Mouse (Mus musculus) spleen, adult 2 months (tissue): ENCODE results near the gene Cdc42bpa. TPM values are rescaled to one million over a fixed set of nuclear protein-coding genes. Genes with fewer than 3 reads are reported as not detected.

Source experiments
- DNase-seq, 2 experiments: peaks; one replicate each; pipeline versions ENCODE4 v3.0.0 to v3.0.0-alpha.2; 2012 to 2021; ENCODE audit warnings: low spot score in 2 of 2, low read depth in 1 of 2
- H3K27ac ChIP-seq: fragments of 200-500 bp; 2 replicates; pipeline ENCODE4 v1.5.1; 2012; ENCODE audit warnings: low read length, inconsistent platforms; ENCODE audit not compliant: insufficient read depth
- H3K27me3 ChIP-seq: fragments of 200-500 bp; 2 replicates; pipeline ENCODE4 v1.6.1; 2012; ENCODE audit warnings: mild to moderate bottlenecking, moderate library complexity, low read length, inconsistent platforms; ENCODE audit not compliant: control insufficient read depth, insufficient read depth
- H3K36me3 ChIP-seq: fragments of 200-500 bp; 2 replicates; pipeline ENCODE4 v1.6.1; 2012; ENCODE audit warnings: mild to moderate bottlenecking, low read length, inconsistent platforms; ENCODE audit not compliant: control insufficient read depth, insufficient read depth
- H3K4me1 ChIP-seq: fragments of 200-500 bp; 2 replicates; pipeline ENCODE4 v1.6.1; 2011; ENCODE audit warnings: inconsistent platforms; ENCODE audit not compliant: control insufficient read depth, insufficient read depth, insufficient read length
- H3K4me3 ChIP-seq: fragments of 200-500 bp; 2 replicates; pipeline ENCODE4 v1.5.1; 2011; ENCODE audit warnings: mild to moderate bottlenecking, inconsistent platforms; ENCODE audit not compliant: insufficient read depth, insufficient read length; ENCODE audit errors: extremely low read depth
- CTCF ChIP-seq: fragments of 200-500 bp; IDR thresholded peaks from 2 replicates; pipeline ENCODE4 v1.5.1; 2011; ENCODE audit warnings: mild to moderate bottlenecking, inconsistent platforms; ENCODE audit not compliant: insufficient read depth, insufficient read length, insufficient replicate concordance; ENCODE audit errors: extremely low read depth
- POLR2A ChIP-seq: fragments of 200-500 bp; IDR thresholded peaks from 2 replicates; pipeline ENCODE4 v1.6.1; 2011; ENCODE audit warnings: low read depth, low read length, inconsistent platforms
- WGBS: fragments of 180-500 bp; shearing (Covaris S2); methylation state at CpG from one replicate; pipeline ENCODE4 v1.1.7; 2018; 5-methylcytosine and 5-hydroxymethylcytosine counted together
- polyA plus RNA-seq: library from polyadenylated mRNA; depleted of rRNA; stranded (reverse); fragments of >200 nt; gene quantifications from 2 replicates; pipeline ENCODE4 v1.2.3, GENCODE M21; 2012

The Cdc42bpa gene
- polyA plus RNA-seq, 1 experiment = 2.8 TPM

DNA sequence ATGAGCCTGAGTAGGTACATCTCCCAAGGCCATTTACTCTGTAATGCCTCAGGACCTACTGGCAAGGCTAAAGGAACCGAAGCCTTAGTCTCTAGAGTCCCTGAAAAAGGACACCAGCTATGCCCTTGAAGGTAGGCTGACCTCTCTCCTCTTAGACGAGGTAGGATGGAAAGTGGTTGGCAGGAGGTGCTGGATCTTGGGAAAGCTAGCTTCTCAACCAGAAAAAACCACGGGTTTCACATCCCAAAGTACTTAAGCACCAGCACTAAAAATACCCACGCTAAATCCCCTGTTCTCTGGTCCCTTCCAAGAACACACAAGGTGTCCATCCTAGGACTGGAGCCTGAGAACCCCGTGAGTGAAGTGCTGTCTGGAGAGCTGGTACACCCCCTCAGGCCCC lies 212.7 kb downstream of the Cdc42bpa start:
- Histone ChIP-seq H3K4me1 (no peaks in the 10 kb centered on the region), H3K27me3 (no peaks in the 10 kb centered on the region), H3K4me3 (no peak overlapping the region), H3K36me3 (peaks cover 22% of the 10 kb centered on the region), H3K27ac (no peak overlapping the region)
- WGBS = 83% methylated on average over 5 of the region's 5 CpGs
- DNase-seq = no peak
- TF ChIP-seq CTCF (no peak), POLR2A (no peak)

DNA sequence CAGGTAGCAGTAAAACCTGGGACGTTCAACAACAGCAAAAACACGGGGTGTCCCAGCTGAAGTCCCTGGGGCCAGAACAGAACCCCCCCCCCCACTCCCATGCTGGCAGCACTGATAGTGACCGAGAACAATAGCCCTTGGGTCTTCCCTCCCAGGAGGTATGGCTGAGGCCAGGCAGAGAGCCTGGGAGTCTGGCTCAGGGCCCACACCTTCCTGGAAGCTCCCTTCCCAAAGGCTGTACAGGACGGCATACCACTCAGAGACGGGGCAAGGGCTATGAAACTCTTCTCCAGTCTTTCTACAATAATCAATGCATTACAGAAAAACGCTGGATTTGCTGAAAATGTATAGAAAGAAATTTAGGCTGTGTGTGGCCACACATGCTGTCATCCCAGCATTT lies 214.4 kb downstream of the Cdc42bpa start:
- no peaks in the 10 kb centered on the region for H3K27me3 ChIP-seq
- H3K36me3 ChIP-seq = peaks cover 21% of the 10 kb centered on the region
- DNase-seq = no peak
- no peak overlapping the region for H3K4me3 ChIP-seq
- H3K27ac ChIP-seq = no peak overlapping the region
- TF ChIP-seq POLR2A (no peak), CTCF (no peak)
- 74% methylated on average over 6 of the region's 6 CpGs for WGBS
- H3K4me1 ChIP-seq = no peaks in the 10 kb centered on the region

DNA sequence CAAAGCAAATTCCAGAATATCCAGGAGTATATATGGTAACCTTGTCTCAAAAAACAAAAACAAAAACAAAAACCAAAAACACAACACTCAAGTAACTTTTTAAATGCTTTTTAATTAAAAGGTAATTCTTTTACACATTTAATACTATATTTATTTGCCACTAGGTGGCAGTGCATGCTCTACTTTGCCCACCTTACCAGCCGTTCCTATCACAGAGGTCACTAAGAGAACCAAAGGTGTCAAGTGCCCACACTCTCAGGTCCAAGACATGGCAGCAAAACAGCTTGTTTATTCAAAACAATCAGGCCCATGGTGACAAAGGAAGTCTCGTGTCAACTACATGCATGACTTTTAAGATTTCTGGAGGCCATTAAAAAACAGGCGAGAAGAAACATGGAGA lies 214.9 kb downstream of the Cdc42bpa start:
- H3K4me3 ChIP-seq = no peak overlapping the region
- WGBS = 39% methylated on average over 3 of the region's 3 CpGs
- peaks cover 19% of the 10 kb centered on the region for H3K36me3 ChIP-seq
- no peak overlapping the region for H3K27ac ChIP-seq
- DNase-seq = no peak
- no peaks in the 10 kb centered on the region for H3K4me1 ChIP-seq
- H3K27me3 ChIP-seq = no peaks in the 10 kb centered on the region
- no peak for TF ChIP-seq POLR2A
- TF ChIP-seq CTCF = peak; percentile 42; the same call in 1 of the 2 replicates

DNA sequence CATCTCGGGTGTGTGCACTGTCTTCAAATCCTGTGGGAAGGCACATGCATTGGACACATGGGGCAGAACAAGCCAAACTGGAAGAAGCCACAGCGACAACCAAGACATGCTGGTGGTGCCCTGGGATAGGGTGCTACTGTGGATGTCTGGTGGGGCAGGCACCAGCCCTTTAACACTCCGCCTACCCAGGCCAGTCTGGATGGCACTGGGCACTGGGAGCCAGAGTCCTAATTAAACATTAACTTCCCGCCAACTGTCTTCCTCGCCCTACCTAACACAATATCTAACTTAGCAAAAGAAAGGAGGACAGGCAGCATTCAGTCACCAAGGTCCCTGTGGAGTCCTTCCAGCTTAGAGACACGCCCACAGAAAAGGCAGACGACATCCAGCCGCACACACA lies 215.4 kb downstream of the Cdc42bpa start:
- 77% methylated on average over 8 of the region's 8 CpGs for WGBS
- no peaks in the 10 kb centered on the region for H3K27me3 ChIP-seq
- no peak for DNase-seq
- H3K27ac ChIP-seq = no peak overlapping the region
- H3K4me3 ChIP-seq = no peak overlapping the region
- TF ChIP-seq POLR2A = no peak
- TF ChIP-seq CTCF = no peak
- H3K4me1 ChIP-seq = no peaks in the 10 kb centered on the region
- H3K36me3 ChIP-seq = peaks cover 19% of the 10 kb centered on the region

DNA sequence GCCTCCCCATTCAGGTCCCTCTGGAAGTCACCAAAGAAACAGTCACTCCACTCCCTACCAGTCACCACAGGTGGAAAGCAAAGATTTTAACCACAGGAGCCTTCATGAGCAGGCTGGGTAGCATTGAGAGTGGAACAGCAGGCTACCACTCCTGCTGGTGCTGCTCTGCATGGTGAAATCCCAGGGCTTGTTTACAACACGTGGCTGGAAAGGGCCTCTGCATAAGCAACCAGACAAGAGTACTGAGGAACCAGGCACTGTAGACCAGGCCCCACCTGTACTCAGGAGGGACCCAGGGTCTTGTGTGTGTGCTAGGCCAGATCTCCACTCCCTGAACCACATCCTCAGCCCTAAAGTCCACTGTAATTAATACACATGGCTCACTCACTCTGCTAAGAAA lies 216.5 kb downstream of the Cdc42bpa start:
- Histone ChIP-seq H3K27ac (no peak overlapping the region), H3K4me3 (no peak overlapping the region), H3K36me3 (peaks cover 18% of the 10 kb centered on the region), H3K4me1 (no peaks in the 10 kb centered on the region), H3K27me3 (no peaks in the 10 kb centered on the region)
- no peak for DNase-seq
- TF ChIP-seq POLR2A (no peak), CTCF (no peak)
- 74% methylated on average over 1 of the region's 1 CpGs for WGBS

DNA sequence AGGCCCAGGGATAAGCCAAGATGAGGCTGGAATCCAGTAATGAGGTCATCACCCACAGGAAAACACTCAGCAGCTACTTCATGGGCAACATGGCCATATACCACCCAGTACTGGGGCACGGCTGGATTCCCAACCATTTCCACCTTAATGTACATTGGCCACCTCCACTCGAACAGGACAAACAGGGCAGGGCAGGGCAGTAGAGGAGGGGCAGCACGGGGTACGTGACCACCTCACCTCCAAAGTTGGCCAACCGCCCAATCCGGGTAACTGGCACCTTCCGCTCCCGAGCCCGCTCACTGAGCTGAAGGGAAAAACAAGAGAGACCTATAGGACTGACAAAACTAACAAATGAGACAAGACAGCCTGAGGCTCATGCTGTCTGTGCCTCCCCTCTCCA lies 218.1 kb downstream of the Cdc42bpa start:
- H3K4me3 ChIP-seq = no peak overlapping the region
- no peak overlapping the region for H3K27ac ChIP-seq
- H3K4me1 ChIP-seq = no peaks in the 10 kb centered on the region
- no peak for DNase-seq
- no peak for TF ChIP-seq POLR2A
- no peak for TF ChIP-seq CTCF
- H3K36me3 ChIP-seq = peaks cover 16% of the 10 kb centered on the region
- WGBS = 91% methylated on average over 9 of the region's 9 CpGs
- no peaks in the 10 kb centered on the region for H3K27me3 ChIP-seq

DNA sequence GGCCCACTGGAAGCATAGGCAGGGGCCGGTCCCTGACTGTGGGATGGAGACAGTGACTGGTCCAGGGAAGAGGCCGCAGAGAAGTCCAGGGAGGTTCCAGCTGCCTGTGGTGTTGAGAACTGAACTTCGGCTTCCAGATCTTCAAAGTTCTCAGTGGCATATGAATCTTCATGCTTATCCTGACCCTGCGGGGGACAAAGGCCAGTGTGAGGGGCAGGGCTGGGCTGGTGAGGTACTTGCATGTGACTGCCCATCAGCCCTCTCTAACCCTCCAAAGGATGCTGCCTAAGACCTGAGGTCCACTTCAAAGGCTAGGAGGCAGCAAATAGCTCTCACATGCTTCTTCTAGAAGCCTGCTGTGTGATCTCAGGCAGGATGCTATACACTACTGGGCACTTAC lies 218.8 kb downstream of the Cdc42bpa start:
- peaks cover 11% of the 10 kb centered on the region for H3K36me3 ChIP-seq
- H3K27me3 ChIP-seq = no peaks in the 10 kb centered on the region
- no peak overlapping the region for H3K27ac ChIP-seq
- TF ChIP-seq CTCF (no peak), POLR2A (no peak)
- DNase-seq = no peak
- no peaks in the 10 kb centered on the region for H3K4me1 ChIP-seq
- WGBS = 94% methylated on average over 4 of the region's 4 CpGs
- H3K4me3 ChIP-seq = no peak overlapping the region
